Mouse (Mus musculus): ENCODE measurements around the gene Rad51d.

The Rad51d gene

GRCm38 (mm10) chr11:82891936-82892335 lies 1.5 kb upstream of the Rad51d start, which contains the start of gene Fndc8:
Gene Fndc8 (plus strand): TSS chr11:82892124.
- no peak for DNase-seq (ENCODE audit: low read depth)

- DNase-seq (ENCODE audit: low read depth), result peak; percentile 44
These were observed 681 bp downstream of the Rad51d start for GRCm38 (mm10) chr11:82889524-82890341.

GRCm38 (mm10) chr11:82888491-82888946 lies 1.9 kb downstream of the Rad51d start:
- DNase-seq (ENCODE audit: low read depth), result no peak

- DNase-seq (ENCODE audit: low read depth), result peak; percentile 37
These were observed 3.9 kb downstream of the Rad51d start for GRCm38 (mm10) chr11:82886559-82886958.

- DNase-seq (ENCODE audit: low read depth), result no peak
These were observed 7.2 kb downstream of the Rad51d start for GRCm38 (mm10) chr11:82883180-82883579.

GRCm38 (mm10) chr11:82877726-82878344 lies 12.6 kb downstream of the Rad51d start:
- no peak for DNase-seq (ENCODE audit: low read depth)

- no peak for DNase-seq (ENCODE audit: low read depth)
These were observed 14.8 kb downstream of the Rad51d start for GRCm38 (mm10) chr11:82875631-82876030.

GRCm38 (mm10) chr11:82874924-82875323 lies 15.5 kb downstream of the Rad51d start:
- no peak for DNase-seq (ENCODE audit: low read depth)

- peak; percentile 97 for DNase-seq (ENCODE audit: low read depth)
These were observed 19.4 kb downstream of the Rad51d start, which contains the start of gene Rffl for GRCm38 (mm10) chr11:82871031-82871446. Gene Rffl (minus strand): TSS chr11:82871210.

- peak; percentile 69 for DNase-seq (ENCODE audit: low read depth)
These were observed 20.0 kb downstream of the Rad51d start for GRCm38 (mm10) chr11:82870173-82871030.

- no peak for DNase-seq (ENCODE audit: low read depth)
These were observed 20.8 kb downstream of the Rad51d start for GRCm38 (mm10) chr11:82869506-82870172.

- no peak for DNase-seq (ENCODE audit: low read depth)
These were observed 22.5 kb downstream of the Rad51d start for GRCm38 (mm10) chr11:82867956-82868355.

GRCm38 (mm10) chr11:82866850-82867564 lies 23.4 kb downstream of the Rad51d start:
- DNase-seq (ENCODE audit: low read depth), result no peak

- no peak for DNase-seq (ENCODE audit: low read depth)
These were observed 24.5 kb downstream of the Rad51d start for GRCm38 (mm10) chr11:82865957-82866356.

GRCm38 (mm10) chr11:82863488-82863931 lies 26.9 kb downstream of the Rad51d start:
- no peak for DNase-seq (ENCODE audit: low read depth)

- no peak for DNase-seq (ENCODE audit: low read depth)
These were observed 27.4 kb downstream of the Rad51d start for GRCm38 (mm10) chr11:82863059-82863458.

GRCm38 (mm10) chr11:82862638-82863037 lies 27.8 kb downstream of the Rad51d start:
- no peak for DNase-seq (ENCODE audit: low read depth)

- no peak for DNase-seq (ENCODE audit: low read depth)
These were observed 28.9 kb downstream of the Rad51d start for GRCm38 (mm10) chr11:82861558-82861957.

- DNase-seq (ENCODE audit: low read depth), result no peak
These were observed 29.7 kb downstream of the Rad51d start for GRCm38 (mm10) chr11:82860759-82861158.

- no peak for DNase-seq (ENCODE audit: low read depth)
These were observed 33.0 kb downstream of the Rad51d start for GRCm38 (mm10) chr11:82857307-82857848.

- DNase-seq (ENCODE audit: low read depth), result no peak
These were observed 34.4 kb downstream of the Rad51d start for GRCm38 (mm10) chr11:82856032-82856431.
